Comparison of ENCODE assay signal across 8 mouse cellular contexts in genomic region chrX:7657221-7657639, GRCm38 (mm10). TPM values are rescaled to one million over a fixed set of nuclear protein-coding genes. Genes with fewer than 3 reads are reported as not detected.
DNase-seq lines count a peak whose midpoint lies in the region; ATAC-seq and TF ChIP-seq lines count a peak whose summit lies in the region.

Gene Prickle3, plus strand, starts transcription at chrX:7657260.

- peak within 1 kb of the TSS; percentile 50 for H3K4me3 ChIP-seq in embryonic facial prominence, embryonic 13.5 days
- H3K4me3 ChIP-seq in heart, embryonic 12.5 days = peak within 1 kb of the TSS; percentile 63
- peak within 1 kb of the TSS; percentile 48 for H3K4me3 ChIP-seq in kidney, embryonic 14.5 days (ENCODE audit: low read length)
- H3K4me3 ChIP-seq in spleen, adult 2 months (ENCODE audit: extremely low read depth, insufficient read depth, insufficient read length) = peak within 1 kb of the TSS; percentile 76

- no peaks in the 10 kb centered on the region for H3K36me3 ChIP-seq in embryonic facial prominence, embryonic 13.5 days
- peaks cover 3% of the 10 kb centered on the region; the same call in 1 of the 2 replicates for H3K36me3 ChIP-seq in heart, embryonic 12.5 days
- no peaks in the 10 kb centered on the region for H3K36me3 ChIP-seq in kidney, embryonic 14.5 days (ENCODE audit: control insufficient read depth, insufficient read depth, low read length)
- no peaks in the 10 kb centered on the region for H3K36me3 ChIP-seq in spleen, adult 2 months (ENCODE audit: control insufficient read depth, insufficient read depth, low read length)

- peak within 1 kb of the TSS; percentile 61 for H3K4me2 ChIP-seq in embryonic facial prominence, embryonic 13.5 days
- H3K4me2 ChIP-seq in heart, embryonic 12.5 days = peak within 1 kb of the TSS; percentile 76
- H3K4me2 ChIP-seq in kidney, embryonic 14.5 days (replicated peaks; ENCODE audit: low read depth, low read length) = peak within 1 kb of the TSS; percentile 52

- no peak for TF ChIP-seq CTCF in spleen, adult 2 months (IDR thresholded peaks at IDR 0.05; ENCODE audit: extremely low read depth, insufficient read depth, insufficient read length, insufficient replicate concordance)

- 0 out of 2 replicates have a peak, but pooled peaks have one; percentile 50 for ATAC-seq in embryonic facial prominence, embryonic 13.5 days (ENCODE audit: insufficient number of reproducible peaks, insufficient read depth, low FRiP score, low TSS enrichment, low read depth)
- ATAC-seq in heart, embryonic 12.5 days (ENCODE audit: insufficient number of reproducible peaks, low FRiP score) = peak; percentile 76
- ATAC-seq in kidney, embryonic 14.5 days (ENCODE audit: low FRiP score, low TSS enrichment) = peak; percentile 70; the same call in 1 of the 2 replicates

- peak within 1 kb of the TSS; percentile 69 for H3K27ac ChIP-seq in embryonic facial prominence, embryonic 13.5 days
- peak within 1 kb of the TSS; percentile 80 for H3K27ac ChIP-seq in heart, embryonic 12.5 days (ENCODE audit: poor library complexity, severe bottlenecking)
- peak within 1 kb of the TSS; percentile 74; the same call in 1 of the 2 replicates for H3K27ac ChIP-seq in kidney, embryonic 14.5 days (ENCODE audit: low read depth, low read length)
- peak within 1 kb of the TSS; percentile 74 for H3K27ac ChIP-seq in spleen, adult 2 months (ENCODE audit: insufficient read depth, low read length)

- WGBS in embryonic facial prominence, embryonic 13.5 days = 27% methylated on average over 26 of the region's 26 CpGs
- 25% methylated on average over 26 of the region's 26 CpGs for WGBS in heart, embryonic 12.5 days
- 34% methylated on average over 26 of the region's 26 CpGs for WGBS in kidney, embryonic 14.5 days
- 20% methylated on average over 26 of the region's 26 CpGs for WGBS in spleen, adult 2 months

- H3K9me3 ChIP-seq in embryonic facial prominence, embryonic 13.5 days = no peaks in the 10 kb centered on the region
- no peaks in the 10 kb centered on the region for H3K9me3 ChIP-seq in heart, embryonic 12.5 days (replicated peaks)
- H3K9me3 ChIP-seq in kidney, embryonic 14.5 days (ENCODE audit: control insufficient read depth, low read length) = no peaks in the 10 kb centered on the region

- no peaks in the 10 kb centered on the region for H3K27me3 ChIP-seq in embryonic facial prominence, embryonic 13.5 days
- H3K27me3 ChIP-seq in heart, embryonic 12.5 days (replicated peaks) = no peaks in the 10 kb centered on the region
- no peaks in the 10 kb centered on the region for H3K27me3 ChIP-seq in kidney, embryonic 14.5 days (ENCODE audit: control insufficient read depth, insufficient read depth, low read length)
- no peaks in the 10 kb centered on the region for H3K27me3 ChIP-seq in spleen, adult 2 months (ENCODE audit: control insufficient read depth, insufficient read depth, low read length)

- peak; percentile 40 for TF ChIP-seq POLR2A in spleen, adult 2 months (IDR thresholded peaks at IDR 0.05; ENCODE audit: low read depth, low read length)

- 0 out of 2 replicates have a peak, but pooled peaks cover 7% of the 10 kb centered on the region for H3K4me1 ChIP-seq in embryonic facial prominence, embryonic 13.5 days
- peaks cover 13% of the 10 kb centered on the region; the same call in 1 of the 2 replicates for H3K4me1 ChIP-seq in heart, embryonic 12.5 days (replicated peaks)
- H3K4me1 ChIP-seq in kidney, embryonic 14.5 days (ENCODE audit: control insufficient read depth, insufficient read depth, low read length) = peaks cover 2% of the 10 kb centered on the region; the same call in 1 of the 2 replicates
- H3K4me1 ChIP-seq in spleen, adult 2 months (ENCODE audit: control insufficient read depth, insufficient read depth, insufficient read length) = peaks cover 16% of the 10 kb centered on the region

- peak within 1 kb of the TSS; percentile 74 for H3K9ac ChIP-seq in embryonic facial prominence, embryonic 13.5 days
- peak within 1 kb of the TSS; percentile 78 for H3K9ac ChIP-seq in heart, embryonic 12.5 days
- H3K9ac ChIP-seq in kidney, embryonic 14.5 days (ENCODE audit: low read depth, low read length) = peak within 1 kb of the TSS; percentile 56

- peak; percentile 31 for DNase-seq in ovary, adult 18-20 months (ENCODE audit: low spot score)
- DNase-seq in ovary, postnatal 10 days (ENCODE audit: low spot score) = no peak
- peak; percentile 61 for DNase-seq in lung, postnatal 14 days
- peak in 1 of 2 experiments; percentile 51 for DNase-seq in spleen, adult 2 months (ENCODE audit: low read depth in 1 of 2, low spot score in 2 of 2)
- no peak for DNase-seq in right cerebral cortex, postnatal 14 days

RNA-seq across cellular contexts. Expression of gene Prickle3, which starts in this region (rescaled TPM):
- polyA plus RNA-seq in embryonic facial prominence, embryonic 13.5 days (2015; fragmentation: Nextera tagmentation; extraction: Ambion mirVana) = 9.9 and 11.8 TPM in 2 replicates
- 6.6 and 6.8 TPM in 2 replicates for polyA plus RNA-seq in heart, embryonic 12.5 days (2016; fragmentation: Nextera tagmentation; extraction: Ambion mirVana)
- polyA plus RNA-seq in kidney, embryonic 14.5 days (2014; fragmentation: Nextera tagmentation; extraction: Ambion mirVana) = 6.9 and 9.7 TPM in 2 replicates
- 27.1 and 30.6 TPM in 2 replicates for polyA plus RNA-seq in spleen, adult 2 months (2012; rRNA removed)

Comparison
In these comparisons a context has a peak if more than half of its experiments do, and no peak if none do; other contexts are left out.
1. DNase-seq: peak in ovary, adult 18-20 months (single experiment) and lung, postnatal 14 days (single experiment); none in ovary, postnatal 10 days (single experiment) and right cerebral cortex, postnatal 14 days (single experiment).
2. Peak in every context shown above with its lines, with median percentiles within 50 percentile points of each other: ATAC-seq, H3K27ac ChIP-seq, H3K4me2 ChIP-seq, H3K4me3 ChIP-seq and H3K9ac ChIP-seq.